ENCODE assay signal across 1 mouse cellular context in genomic region chr3:87855936-87856335, GRCm38 (mm10).
TF ChIP-seq lines count a peak whose summit lies in the region.

No protein-coding gene starts in this region.

TF ChIP-seq in myocyte, 11 proteins besides CTCF, POLR2A, EP300 and RAD21:
- peak; percentile 50 for TF ChIP-seq POLR2AphosphoS2 (IDR thresholded peaks at IDR 0.05; ENCODE audit: insufficient read length, low read depth)
- no peak for TF ChIP-seq REST (IDR thresholded peaks at IDR 0.05; ENCODE audit: insufficient read depth, insufficient read length)
